Mouse (Mus musculus) frontal cortex, postnatal 14 days (tissue): ENCODE measurements around the gene Ccl17.

Experiments
- DNase-seq, 2 experiments: peaks; one replicate each; pipeline ENCODE4 v3.0.0; 2022; ENCODE audit warnings: low spot score in 2 of 2

Ccl17 gene

DNA sequence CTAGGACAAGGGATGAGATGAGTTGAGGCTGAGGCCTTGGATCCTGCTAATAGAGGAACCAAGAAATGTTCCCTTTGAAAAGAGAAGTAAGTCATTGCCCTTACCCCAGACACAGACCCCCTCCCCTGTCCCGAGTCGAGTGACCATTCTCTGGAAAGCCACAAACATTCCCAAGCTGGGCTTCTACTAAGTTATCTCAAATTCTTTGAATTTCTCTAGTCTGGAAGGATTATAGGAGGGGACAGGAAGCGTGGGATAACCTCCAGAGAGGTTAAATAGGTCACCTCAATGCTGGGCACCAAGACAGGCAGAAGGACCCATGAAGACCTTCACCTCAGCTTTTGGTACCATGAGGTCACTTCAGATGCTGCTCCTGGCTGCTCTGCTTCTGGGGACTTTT is at the start of gene Ccl17:
Gene Ccl17 (plus strand): TSS at position 301 of the 400 bp plus-strand sequence.
- DNase-seq: no peak

DNA sequence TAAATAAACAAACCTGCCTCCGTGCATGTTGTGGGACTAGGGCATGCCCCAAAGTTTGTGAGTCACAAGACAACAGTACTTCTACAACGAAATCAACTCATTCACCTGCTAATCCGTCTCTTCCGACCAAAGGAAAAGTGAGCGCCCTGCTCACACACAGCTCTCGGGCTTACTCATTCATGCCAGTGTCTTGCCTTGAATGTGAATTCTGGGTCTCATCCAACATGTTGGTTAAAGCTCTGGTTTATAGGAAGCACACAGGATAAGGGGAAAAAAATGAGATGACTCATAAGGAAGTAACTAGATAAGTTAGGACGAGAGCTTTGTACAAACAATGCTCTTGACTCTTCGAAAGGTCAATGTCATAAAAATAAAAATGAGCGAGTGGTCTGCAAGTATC is 43.2 kb upstream of the Ccl17 start:
- DNase-seq: no peak

DNA sequence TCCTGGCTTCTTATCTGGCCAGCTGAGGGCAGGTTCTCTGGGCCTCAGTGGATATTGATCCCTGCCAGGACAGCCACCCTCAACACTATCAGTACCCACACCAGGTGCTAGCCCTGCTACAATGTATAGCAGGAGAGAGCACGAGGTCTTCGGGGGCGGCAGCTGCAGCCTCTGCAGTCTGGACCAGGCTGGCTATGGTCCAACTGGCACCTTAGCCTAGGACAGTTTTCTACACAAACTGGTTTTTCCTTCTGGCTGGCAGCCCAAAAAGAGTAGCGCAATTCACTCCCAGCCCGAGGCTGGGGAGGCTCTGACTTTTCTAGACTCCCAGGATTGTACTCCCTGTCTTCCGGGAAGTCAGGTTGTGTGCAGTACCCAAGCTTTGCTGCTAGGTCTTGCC is 39.3 kb upstream of the Ccl17 start:
- DNase-seq: no peak

DNA sequence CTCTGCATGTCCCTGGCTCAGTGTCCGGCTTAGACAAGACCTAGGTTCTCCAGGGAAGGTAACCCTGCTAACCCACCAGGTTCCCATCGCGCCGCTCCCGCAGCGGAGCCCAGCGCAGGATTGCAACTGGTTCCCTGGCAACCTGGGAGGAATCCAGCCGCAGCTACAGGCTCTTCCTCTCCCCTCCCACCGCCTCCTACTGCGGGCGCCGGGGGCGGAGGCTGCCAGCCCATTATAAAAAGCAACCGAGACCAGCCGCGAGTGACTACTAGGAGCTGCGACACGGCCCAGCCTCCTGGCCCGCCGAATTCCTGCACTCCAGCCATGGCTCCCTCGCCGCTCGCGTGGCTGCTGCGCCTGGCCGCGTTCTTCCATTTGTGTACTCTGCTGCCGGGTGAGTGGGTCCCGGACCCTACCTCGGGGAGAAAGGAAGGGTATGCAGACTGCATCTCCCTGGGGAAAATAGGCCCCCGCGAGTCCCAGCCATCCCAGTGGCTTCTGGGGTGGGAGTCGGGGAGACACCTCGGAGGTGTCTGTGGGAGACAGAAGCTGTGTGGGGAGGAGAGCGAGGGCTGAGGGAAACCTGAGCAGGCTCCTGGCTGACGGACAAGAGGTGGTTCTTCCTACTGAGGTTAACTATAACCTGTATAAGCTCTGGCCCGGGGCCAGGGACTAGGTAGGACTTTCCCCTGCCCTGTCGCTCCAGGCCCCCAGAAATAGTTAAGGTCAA is 38.1 kb upstream of the Ccl17 start, which contains the start of gene Cx3cl1:
Gene Cx3cl1 (plus strand): TSS at position 69 of the 730 bp plus-strand sequence.
- peak; percentile 83 to 86 for DNase-seq

DNA sequence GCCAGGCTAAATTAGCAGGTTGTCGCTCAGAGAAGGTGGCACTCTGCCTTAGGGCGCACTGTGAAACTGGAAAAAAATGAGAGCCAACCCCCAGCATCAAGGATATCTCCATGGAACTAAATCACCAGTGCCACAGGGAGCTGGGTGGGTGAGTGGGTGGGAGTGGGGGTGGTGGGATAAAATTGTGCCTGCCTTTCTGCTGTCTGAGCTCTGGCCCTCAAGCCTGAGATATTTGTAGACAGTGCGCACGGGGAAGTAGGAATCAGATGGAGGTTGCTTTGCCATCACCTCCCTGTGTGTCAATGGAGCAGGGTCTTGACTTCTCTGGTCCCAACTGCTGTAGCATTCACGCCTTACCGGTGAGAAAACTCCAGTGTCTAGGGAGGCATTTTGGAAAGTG is 37.2 kb upstream of the Ccl17 start:
- DNase-seq: no peak

DNA sequence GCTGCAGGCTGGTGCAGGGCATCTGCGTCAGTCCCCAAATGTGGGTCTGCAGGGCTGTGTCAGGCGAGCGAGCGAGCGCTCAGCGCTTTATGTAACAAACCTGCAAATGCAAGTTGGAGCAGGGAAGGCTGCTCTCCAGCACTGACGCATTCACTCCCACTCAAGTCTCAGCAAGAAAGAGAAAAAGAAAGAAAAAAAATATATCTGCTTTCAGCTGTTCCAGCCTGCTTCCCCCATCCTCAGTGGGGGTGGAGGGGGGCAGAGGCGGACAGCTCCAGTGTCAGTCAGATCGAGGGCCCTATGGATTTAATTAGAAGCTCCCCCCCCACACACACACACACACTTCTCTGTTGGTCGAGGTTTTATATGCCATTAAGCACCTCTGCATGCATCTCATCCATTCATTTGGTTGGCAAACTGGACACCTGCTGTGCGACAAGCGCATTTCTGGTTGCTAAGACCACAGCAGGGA is 36.5 kb upstream of the Ccl17 start:
- DNase-seq: peak in 1 of 2 experiments; percentile 74

DNA sequence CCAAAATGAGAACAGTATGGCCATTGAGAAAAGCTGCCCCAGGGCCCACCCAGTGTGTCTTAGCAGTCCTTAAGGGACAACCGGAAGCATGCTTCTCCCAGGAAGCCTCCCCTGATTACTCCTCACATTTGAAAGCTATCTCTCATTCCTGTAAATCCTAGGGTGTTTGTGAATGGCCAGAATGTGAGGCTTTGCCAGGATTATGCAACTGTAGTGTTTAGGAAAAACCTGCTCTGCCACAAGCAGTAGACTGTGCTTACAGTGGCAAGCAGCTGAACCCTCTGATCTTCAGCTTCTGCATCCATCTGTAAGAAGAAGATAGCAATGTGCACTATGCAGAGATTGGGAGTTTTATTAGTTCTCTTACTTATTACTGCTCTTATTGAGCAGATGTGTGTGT is 35.7 kb upstream of the Ccl17 start:
- DNase-seq: no peak

DNA sequence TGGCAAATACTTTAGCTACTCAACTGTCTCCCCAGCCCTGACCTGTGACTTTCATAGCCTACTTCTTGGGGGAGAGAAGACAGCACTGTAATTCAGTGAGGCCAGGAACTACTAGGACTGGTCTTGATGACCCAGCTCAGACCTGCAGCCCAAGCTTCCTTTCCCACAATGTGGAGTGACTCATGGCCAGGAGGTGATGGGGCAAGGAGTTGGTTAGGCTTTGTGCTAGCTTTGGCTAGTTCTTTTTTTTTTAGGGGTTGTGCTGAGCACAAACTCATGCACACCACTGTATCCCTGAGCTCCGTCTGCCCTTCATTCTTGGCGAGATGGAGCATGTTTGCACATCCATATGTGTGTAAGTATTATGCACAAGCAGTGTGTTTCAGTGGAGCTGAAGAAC is 33.9 kb upstream of the Ccl17 start:
- no peak for DNase-seq

DNA sequence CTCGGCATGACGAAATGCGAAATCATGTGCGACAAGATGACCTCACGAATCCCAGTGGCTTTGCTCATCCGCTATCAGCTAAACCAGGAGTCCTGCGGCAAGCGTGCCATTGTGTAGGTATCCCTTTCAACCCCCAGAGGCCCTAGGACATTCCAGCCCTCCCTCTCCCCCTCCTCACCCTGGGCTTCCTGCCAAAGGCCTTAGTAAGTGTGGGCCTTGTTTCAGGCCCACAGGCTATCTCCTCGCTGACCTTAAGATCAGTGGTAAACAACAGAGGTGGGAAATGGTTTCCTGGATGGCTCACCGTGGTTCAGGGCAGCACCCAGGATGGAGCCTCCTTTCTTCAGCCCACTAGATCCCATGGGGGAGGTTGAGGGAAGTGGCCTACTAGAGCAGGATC is 32.2 kb upstream of the Ccl17 start:
- no peak for DNase-seq

DNA sequence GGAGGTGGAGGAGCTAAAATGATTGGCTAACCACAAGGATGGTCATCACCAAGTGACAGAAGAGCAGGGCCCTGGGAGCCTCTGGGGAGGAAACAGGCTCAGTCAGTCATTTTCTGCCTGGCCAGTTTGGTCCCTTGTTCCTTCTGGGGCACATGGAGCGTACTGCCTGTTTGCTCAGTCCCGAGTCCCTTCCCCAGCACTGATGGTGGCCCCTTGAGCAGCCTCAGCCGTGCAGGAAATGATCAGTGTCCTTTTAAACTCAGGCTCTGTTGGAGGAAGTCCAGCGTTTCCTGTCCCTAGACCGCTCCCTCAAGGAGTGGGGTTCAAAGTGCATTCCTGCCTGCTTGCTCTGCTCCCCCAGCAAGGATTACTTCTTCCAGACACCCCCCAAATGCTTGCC is 31.8 kb upstream of the Ccl17 start:
- DNase-seq: no peak

DNA sequence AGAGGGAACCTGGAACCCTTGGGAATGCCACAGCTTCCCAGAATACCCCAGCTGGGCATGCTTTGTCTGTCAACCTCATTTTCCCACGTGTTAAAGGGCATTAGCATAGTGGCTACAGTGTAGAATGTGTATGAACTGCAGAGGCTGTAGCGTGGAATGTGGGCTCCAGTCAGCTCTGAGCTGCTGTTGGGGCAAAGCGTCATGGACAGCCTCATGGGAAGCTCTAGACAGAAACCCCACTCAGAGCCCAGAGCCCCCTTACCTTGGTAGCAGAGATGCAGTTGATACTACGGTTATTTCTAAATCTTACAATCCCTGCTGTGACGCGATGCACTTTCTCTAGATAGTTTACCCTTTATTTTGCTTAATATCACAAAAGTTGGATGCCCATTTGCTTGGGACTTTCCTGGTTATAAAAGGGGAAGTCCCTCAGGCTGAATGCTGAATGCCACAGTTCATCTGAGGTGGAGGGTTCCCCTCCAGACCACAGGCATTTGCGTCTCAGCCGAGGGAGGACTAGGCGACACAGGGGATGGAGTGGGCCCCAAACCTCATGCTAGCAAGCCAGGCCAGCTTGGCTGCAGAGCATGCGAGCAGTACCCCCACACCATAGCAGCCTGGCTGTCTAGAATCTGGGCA is 31.2 kb upstream of the Ccl17 start:
- no peak for DNase-seq

DNA sequence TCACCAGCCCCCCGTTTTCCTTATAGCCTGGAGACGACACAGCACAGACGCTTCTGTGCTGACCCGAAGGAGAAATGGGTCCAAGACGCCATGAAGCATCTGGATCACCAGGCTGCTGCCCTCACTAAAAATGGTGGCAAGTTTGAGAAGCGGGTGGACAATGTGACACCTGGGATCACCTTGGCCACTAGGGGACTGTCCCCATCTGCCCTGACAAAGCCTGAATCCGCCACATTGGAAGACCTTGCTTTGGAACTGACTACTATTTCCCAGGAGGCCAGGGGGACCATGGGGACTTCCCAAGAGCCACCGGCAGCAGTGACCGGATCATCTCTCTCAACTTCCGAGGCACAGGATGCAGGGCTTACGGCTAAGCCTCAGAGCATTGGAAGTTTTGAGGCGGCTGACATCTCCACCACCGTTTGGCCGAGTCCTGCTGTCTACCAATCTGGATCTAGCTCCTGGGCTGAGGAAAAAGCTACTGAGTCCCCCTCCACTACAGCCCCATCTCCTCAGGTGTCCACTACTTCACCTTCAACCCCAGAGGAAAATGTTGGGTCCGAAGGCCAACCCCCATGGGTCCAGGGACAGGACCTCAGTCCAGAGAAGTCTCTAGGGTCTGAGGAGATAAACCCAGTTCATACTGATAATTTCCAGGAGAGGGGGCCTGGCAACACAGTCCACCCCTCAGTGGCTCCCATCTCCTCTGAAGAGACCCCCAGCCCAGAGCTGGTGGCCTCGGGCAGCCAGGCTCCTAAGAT is 30.5 kb upstream of the Ccl17 start:
- DNase-seq: no peak

DNA sequence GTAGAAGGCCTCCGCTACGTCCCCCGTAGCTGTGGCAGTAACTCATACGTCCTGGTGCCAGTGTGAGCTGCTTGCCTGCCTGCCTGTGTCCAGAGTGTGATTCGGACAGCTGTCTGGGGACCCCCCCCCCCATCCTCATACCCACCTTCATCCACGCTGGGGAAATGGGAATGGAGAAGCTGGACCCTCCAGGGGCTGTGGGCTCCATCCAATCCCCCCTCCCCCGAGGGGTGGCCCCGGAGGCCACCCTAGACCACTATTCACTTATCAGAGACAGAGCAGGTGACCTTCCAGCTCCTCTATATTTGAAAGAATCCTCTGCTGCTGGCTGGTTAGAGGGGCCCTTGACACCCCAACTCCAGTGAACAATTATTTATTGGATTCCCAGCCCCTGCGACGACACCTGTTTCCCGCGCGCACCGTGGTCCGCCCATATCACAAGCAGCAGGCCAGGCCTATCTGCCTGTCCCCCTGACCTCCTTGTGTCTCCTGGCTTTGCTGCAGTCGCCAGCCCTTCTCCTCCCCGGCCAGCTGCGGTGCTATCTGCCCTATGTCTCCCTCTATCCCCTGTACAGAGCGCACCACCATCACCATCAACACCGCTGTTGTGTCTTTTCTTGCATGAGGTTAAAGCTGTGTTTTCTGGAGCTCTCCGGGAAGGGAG is 29.6 kb upstream of the Ccl17 start:
- DNase-seq: no peak

DNA sequence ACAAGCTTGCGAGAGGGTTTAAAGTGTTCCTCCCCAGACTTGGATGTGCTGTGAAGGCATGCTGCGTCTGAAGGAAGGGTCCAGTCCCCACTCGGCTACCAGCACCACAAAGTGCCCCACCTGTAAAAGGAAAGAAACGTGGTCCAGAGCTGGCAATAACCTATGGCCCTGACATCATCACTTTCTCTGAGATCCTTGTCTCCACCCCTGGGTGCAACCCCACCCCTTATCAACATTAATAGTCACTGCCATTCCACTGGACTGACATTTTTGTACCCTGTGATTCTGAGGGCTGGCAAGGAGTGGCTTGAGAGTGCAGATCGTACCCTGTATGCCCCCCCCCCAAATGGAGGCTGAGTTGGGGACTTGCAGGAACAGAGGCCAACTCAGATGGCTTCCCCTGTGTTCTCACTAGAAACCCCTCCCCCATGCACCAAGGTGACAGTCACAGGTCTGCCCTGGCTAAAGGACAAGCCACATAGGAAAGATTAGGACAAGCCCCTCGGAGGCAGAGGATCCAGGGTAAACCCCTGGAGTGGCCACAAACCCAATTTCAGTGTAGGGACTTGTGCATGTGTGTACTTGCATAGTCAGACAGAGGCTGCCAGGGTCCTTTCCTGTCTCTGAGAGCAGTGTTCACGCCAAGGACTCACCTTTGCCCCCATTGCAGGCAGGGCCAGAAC is 29.0 kb upstream of the Ccl17 start:
- DNase-seq: peak in 1 of 2 experiments; percentile 6

DNA sequence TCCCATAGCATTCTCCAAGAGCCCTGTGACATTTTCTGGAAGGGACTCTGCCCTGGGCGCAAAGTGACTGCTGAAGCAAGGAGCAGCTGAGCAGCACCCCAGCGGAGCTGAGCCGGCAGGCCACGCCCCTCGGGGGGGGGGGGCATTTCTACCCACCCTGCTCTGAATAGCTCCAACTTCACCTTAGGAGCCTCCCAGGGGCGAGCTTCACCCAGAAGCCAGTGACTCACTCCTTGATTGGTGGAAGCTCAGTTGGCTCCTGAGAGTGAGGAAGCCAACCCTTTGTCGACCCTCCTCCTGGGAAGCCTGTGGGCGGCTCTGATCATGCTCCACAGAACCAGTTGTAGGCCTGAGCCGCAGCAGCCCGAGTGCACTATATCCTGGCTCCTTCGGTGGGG is 28.4 kb upstream of the Ccl17 start:
- DNase-seq: peak in 1 of 2 experiments; percentile 9

DNA sequence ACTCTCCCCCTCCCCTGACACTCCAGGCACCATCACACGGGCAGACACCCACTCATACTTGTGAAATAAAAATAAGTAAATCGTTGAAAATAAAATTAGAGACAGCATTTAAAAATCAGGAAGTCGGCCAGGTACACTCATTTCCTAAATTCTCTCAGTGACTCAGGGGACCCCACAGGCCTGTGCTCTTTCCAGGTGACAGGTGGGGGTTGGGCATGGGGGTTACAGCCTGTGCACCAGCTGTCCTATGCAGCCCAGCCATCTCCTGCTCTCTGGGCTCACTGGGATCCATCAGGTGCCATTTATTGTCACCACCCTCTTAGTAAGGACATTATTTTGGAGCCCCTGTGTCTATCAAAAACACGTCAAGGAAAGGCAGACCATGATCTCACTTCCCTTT is 26.4 kb upstream of the Ccl17 start:
- DNase-seq: no peak

DNA sequence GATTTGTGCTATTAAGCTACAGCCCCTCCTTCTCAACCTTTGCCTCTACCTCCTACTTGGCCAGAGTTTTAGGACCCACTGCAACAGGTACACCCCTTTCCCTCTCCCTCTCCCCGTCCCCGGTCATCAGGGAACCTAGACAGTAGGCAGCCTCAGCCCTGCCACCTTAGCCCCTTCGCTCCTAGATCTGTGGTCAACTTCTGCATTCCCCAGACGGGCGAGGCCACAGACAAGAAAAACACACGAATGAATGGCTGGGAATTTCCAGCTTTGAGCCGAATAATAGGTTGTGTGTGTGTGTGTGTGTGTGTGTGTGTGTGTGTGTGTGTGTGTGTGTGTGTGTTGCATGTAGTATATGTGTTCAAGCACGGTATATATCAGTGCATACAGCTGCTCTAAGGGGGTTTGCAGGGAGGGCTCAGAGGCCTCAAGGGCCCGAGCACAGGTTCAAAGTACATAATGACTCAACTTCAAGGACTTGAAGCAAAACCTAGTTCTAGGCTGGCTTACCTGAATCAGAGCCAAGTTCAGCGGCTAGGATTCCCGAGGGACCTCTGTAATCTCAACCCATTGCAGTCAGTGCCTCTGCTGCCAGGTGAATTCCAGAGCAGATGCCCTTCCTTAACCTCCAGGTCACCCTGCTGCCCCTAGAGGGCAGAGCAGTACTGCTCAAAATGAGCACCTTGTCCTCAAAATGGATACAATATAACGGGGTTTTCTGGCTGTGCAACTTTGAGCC is 24.8 kb upstream of the Ccl17 start:
- no peak for DNase-seq

DNA sequence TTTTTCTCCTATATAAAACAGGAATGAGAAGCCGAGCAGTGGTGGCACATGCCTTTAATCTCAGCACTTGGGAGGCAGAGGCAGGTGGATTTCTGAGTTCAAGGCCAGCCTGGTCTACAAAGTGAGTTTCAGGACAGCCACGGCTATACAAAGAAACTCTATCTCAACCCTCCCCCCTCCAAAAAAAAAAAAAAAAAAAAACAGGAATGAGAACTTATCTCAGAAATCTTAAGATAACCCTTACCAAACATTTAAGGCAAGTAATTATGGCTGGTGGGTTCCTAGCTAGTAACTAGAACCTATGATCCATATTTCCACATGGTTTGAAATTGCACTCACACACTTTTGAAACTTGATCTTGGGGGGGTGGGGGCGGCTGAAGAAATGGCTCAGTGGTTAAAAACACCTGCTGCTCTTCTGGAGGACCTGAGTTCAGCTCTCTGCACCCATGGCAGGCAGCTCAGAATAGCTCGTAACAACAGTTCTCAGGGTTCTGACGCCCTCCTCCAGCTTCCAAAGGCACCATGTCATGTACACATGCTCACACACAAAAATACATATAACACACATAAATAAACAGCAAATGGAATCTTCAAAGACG is 24.2 kb upstream of the Ccl17 start:
- no peak for DNase-seq

DNA sequence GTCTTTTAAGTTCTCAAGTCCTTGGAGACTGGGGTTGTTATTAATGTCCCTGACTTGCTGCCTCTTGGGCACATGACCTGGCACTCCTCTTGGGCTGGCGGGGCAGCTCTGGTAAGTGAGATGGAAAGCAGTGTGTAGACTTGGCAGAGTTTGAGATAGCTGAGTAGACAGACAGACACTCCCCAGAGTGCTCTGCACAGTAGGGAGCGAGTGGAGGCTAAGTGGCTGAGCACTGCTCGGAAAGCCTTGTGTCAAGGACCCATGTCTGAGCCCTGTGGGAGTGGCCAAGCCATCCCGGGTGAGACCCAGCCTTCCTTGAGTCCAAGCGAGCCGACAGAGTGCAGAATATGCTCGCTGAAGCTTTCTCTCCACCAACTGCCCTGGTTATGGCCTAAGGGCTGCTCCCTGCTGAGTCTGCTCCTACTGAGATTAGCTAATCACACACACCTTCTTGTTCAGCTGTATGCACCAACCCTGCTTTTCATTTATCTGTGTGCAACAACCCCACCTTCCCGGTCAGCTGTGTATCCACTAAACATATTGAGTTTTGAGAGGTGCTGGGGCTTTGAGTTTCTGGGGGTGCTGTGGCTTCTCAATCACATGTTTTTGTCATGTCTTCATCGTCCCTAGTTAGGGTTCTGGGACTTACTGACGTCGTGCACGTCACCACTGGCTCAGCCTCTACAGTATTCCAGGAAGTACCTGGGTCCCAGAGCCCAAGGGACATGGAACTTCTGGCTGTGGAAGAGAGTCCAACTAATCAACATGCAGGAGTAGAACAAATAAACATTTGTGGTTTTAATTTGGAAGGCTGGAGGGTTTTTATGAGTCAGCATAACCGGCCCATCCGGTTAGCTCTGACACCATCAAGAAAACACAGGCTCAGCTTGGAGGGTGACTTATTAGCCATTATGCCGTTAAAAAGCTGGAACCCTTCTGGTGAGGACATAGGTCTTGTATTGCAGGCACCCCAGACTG is 22.4 kb upstream of the Ccl17 start:
- DNase-seq: no peak
